Mouse (Mus musculus) G1E (cell line): ENCODE data around the gene Thada. TPM values are rescaled to one million over a fixed set of nuclear protein-coding genes. Genes with fewer than 3 reads are reported as not detected.

Source experiments
- ATAC-seq: 2 replicates; pipeline ENCODE4 v1.8.0; 2016; ENCODE audit warnings: mild to moderate bottlenecking; ENCODE audit not compliant: insufficient number of reproducible peaks, poor library complexity, low FRiP score, severe bottlenecking; ENCODE audit errors: extremely low read depth
- DNase-seq: peaks from one replicate; pipeline ENCODE4 v3.0.0; 2012; ENCODE audit warnings: low spot score
- H3K27me3 ChIP-seq: 2 replicates; pipeline ENCODE4 v1.6.1; 2012; ENCODE audit warnings: mild to moderate bottlenecking, low read length, inconsistent platforms; ENCODE audit not compliant: insufficient read depth
- H3K36me3 ChIP-seq: replicated peaks from 2 replicates; pipeline ENCODE3; 2012; ENCODE audit warnings: mild to moderate bottlenecking, inconsistent platforms
- H3K4me1 ChIP-seq: 2 replicates; pipeline ENCODE4 v1.6.1; 2012; ENCODE audit warnings: low read depth, low read length, inconsistent platforms, mixed read lengths; ENCODE audit not compliant: insufficient read depth
- H3K4me3 ChIP-seq: 2 replicates; pipeline ENCODE4 v1.5.1; 2012; ENCODE audit warnings: low read depth, mild to moderate bottlenecking, inconsistent platforms, low read length, moderate library complexity, mixed read lengths
- H3K9me3 ChIP-seq: replicated peaks from 2 replicates; pipeline ENCODE4 v1.6.1; 2012; ENCODE audit warnings: inconsistent platforms
- CTCF ChIP-seq: IDR thresholded peaks from 2 replicates; pipeline ENCODE4 v1.5.1; 2012; ENCODE audit warnings: low read depth, low read length, inconsistent platforms, mixed read lengths
- GATA1 ChIP-seq: IDR thresholded peaks from 2 replicates; pipeline ENCODE4 v1.6.1; 2012; ENCODE audit warnings: borderline replicate concordance, low read length, inconsistent platforms, mixed read lengths
- GATA2 ChIP-seq: IDR thresholded peaks from 2 replicates; pipeline ENCODE4 v1.6.1; 2012; ENCODE audit warnings: low read depth, low read length, inconsistent platforms, borderline replicate concordance
- POLR2AphosphoS5 ChIP-seq: IDR thresholded peaks from 2 replicates; pipeline ENCODE4 v1.6.1; 2012; ENCODE audit warnings: low read depth, low read length, inconsistent platforms; ENCODE audit not compliant: insufficient replicate concordance
- TAL1 ChIP-seq: conservative IDR thresholded peaks from 2 replicates; pipeline ENCODE4 v1.6.1; 2012; ENCODE audit warnings: low read depth, low read length, inconsistent platforms, mixed read lengths
- polyA plus RNA-seq: library from polyadenylated mRNA; stranded (reverse); fragments of >175 nt; gene quantifications from 2 replicates; pipeline ENCODE4 v1.2.3, GENCODE M21; 2012
- total RNA-seq, 2 experiments: library from RNA; stranded (forward) in 1 of 2; stranded (reverse) in 1 of 2; fragments of 200-1000 nt in 1 of 2; fragments of >200 nt in 1 of 2; fragmentation: Nextera tagmentation in 1 of 2; gene quantifications; 2 replicates each; pipeline ENCODE4 v1.2.3; 2014 to 2017

Gene Thada
- total and polyA plus RNA-seq, 3 experiments, result 2.8 to 55.2 (median 28.1) TPM

DNA sequence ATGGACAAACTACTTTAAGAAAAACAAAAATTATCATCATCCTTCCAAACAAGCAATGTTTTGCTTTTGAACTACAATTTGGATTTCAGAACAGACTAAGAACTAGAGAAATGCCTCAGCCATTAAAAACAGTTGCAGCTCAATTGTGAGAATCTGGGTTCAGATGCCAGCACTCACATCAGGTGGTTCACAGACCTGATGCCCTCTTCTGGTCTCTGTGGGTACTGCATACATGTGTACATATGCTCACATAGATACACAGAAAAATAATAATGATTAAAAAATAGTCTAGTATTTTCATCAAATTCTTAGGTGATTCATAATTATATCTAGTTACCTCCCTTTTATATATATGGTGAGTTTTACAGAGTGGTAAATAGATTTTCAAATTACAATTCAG is 81.3 kb downstream of the Thada start:
- DNase-seq (no peak), ATAC-seq (no peak)
- 0 out of 2 replicates have a peak, but pooled peaks cover 2% of the 10 kb centered on the region for H3K9me3 ChIP-seq
- no peaks in the 10 kb centered on the region for H3K27me3 ChIP-seq
- TF ChIP-seq POLR2AphosphoS5 (no peak), CTCF (no peak; the same call in 1 of the 2 replicates), GATA1 (no peak), GATA2 (no peak), TAL1 (no peak)
- H3K36me3 ChIP-seq, result peaks cover 75% of the 10 kb centered on the region
- H3K4me3 ChIP-seq, result no peak overlapping the region
- no peaks in the 10 kb centered on the region for H3K4me1 ChIP-seq

DNA sequence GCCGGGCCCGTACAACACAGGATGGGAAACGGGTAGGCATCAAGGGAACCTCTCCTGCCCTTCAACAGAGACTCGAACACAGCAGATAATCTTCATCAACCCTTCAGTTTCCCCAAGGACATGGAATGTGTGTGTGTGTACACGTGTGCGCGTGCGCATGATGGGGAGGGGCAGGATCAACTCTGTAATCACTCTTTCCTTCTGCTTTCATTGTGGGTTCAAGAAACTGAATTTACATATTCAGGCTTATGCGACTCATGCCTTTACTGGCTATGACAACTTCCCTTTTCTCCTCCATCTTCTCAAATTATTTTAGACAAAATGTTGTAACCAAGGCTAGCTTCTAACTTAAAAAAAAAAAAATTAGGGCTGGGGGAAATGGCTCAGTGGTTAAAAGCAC is 85.7 kb downstream of the Thada start:
- peaks cover 83% of the 10 kb centered on the region for H3K36me3 ChIP-seq

GRCm38 (mm10) chr17:84376882-84377281 is 89.1 kb downstream of the Thada start:
- Histone ChIP-seq H3K4me3 (no peak overlapping the region), H3K36me3 (peaks cover 77% of the 10 kb centered on the region), H3K9me3 (no peaks in the 10 kb centered on the region)

More for the DNA sequence above, 85.7 kb downstream of the Thada start:
- no peak overlapping the region for H3K4me3 ChIP-seq
- H3K9me3 ChIP-seq, result 0 out of 2 replicates have a peak, but pooled peaks cover under 1% of the 10 kb centered on the region
- no peaks in the 10 kb centered on the region for H3K4me1 ChIP-seq
- H3K27me3 ChIP-seq, result no peaks in the 10 kb centered on the region
- TF ChIP-seq GATA1 (no peak), TAL1 (no peak), GATA2 (no peak), CTCF (no peak), POLR2AphosphoS5 (no peak)
- DNase-seq (no peak), ATAC-seq (no peak)

GRCm38 (mm10) chr17:84372411-84373045 is 93.5 kb downstream of the Thada start:
- no peaks in the 10 kb centered on the region for H3K27me3 ChIP-seq
- no peak for TF ChIP-seq POLR2AphosphoS5
- no peak for TF ChIP-seq CTCF
- no peak for TF ChIP-seq GATA2
- TF ChIP-seq GATA1, result no peak
- no peak for TF ChIP-seq TAL1
- H3K4me3 ChIP-seq, result no peak overlapping the region
- H3K9me3 ChIP-seq, result no peaks in the 10 kb centered on the region
- H3K36me3 ChIP-seq, result peaks cover 83% of the 10 kb centered on the region
- no peaks in the 10 kb centered on the region for H3K4me1 ChIP-seq
- ATAC-seq (no peak), DNase-seq (no peak)

More at GRCm38 (mm10) chr17:84376882-84377281, 89.1 kb downstream of the Thada start:
- TF ChIP-seq CTCF, result no peak
- TF ChIP-seq TAL1, result no peak
- no peak for TF ChIP-seq GATA1
- TF ChIP-seq POLR2AphosphoS5, result no peak
- no peak for TF ChIP-seq GATA2
- Histone ChIP-seq H3K4me1 (no peaks in the 10 kb centered on the region), H3K27me3 (no peaks in the 10 kb centered on the region)
- ATAC-seq, result no peak
- no peak for DNase-seq

DNA sequence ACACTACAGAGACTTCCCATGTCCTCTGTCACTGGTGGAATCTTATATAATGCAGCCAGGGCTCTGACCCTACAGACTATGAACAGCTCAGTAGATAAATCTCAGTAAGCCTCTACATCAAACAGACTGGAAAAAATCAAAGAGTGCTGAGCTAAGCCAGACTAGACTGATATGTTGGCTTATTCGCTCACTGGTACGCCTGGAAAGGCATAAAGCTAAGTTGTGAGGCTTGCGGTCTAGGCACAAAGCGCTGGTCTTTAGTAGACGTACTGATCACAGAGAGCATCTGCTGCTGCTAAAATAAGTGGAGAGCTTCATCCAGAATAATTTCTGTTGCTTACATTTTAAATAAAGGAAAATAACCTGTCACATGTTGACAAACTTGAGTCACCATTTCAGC is 95.6 kb downstream of the Thada start:
- Histone ChIP-seq H3K9me3 (no peaks in the 10 kb centered on the region), H3K4me1 (no peaks in the 10 kb centered on the region), H3K27me3 (no peaks in the 10 kb centered on the region), H3K4me3 (no peak overlapping the region), H3K36me3 (peaks cover 75% of the 10 kb centered on the region)
- DNase-seq (no peak), ATAC-seq (no peak)
- no peak for TF ChIP-seq CTCF
- TF ChIP-seq POLR2AphosphoS5, result no peak
- TF ChIP-seq TAL1, result no peak
- no peak for TF ChIP-seq GATA1
- no peak for TF ChIP-seq GATA2

DNA sequence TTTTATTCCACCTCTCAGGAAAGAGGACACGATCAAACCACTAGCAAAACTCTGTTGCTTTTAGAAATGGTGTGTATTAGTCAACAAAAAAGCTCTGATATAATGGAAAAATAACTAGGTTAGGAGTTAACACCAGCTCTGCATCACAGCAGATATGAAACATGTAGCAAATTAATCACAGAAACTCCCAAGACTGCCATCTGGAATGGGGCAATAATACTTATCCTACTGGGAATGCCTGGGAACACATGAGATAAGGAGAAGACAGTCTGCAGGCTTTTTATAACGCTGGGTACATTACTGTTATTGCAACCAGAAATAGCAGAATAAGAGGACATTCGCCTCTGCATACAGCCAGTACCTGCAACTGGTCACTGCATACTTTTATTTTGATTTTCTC is 96.2 kb downstream of the Thada start:
- TF ChIP-seq TAL1 (no peak), GATA2 (no peak), POLR2AphosphoS5 (no peak), GATA1 (no peak), CTCF (no peak)
- Histone ChIP-seq H3K27me3 (no peaks in the 10 kb centered on the region), H3K9me3 (no peaks in the 10 kb centered on the region), H3K4me1 (no peaks in the 10 kb centered on the region), H3K4me3 (no peak overlapping the region), H3K36me3 (peaks cover 79% of the 10 kb centered on the region)
- DNase-seq (no peak), ATAC-seq (no peak)
